Mouse (Mus musculus): ENCODE measurements around the gene 1700015G11Rik.

- TF ChIP-seq CTCF (IDR thresholded peaks at IDR 0.05; ENCODE audit: low read depth) (no peak), EP300 (IDR thresholded peaks at IDR 0.05; ENCODE audit: low read depth) (no peak)
These were observed 47.9 kb downstream of the 1700015G11Rik start for GRCm38 (mm10) chr7:51967581-51967980.
